Mouse (Mus musculus) lung, adult 2 months (tissue): ENCODE measurements around the gene 5730596B20Rik.

Source experiments
- CTCF ChIP-seq: fragments of 200-500 bp; IDR thresholded peaks from 2 replicates; pipeline ENCODE4 v1.5.1; 2011; ENCODE audit warnings: mild to moderate bottlenecking, low read length, control low read depth; ENCODE audit not compliant: insufficient read depth
- POLR2A ChIP-seq: fragments of 200-500 bp; IDR thresholded peaks from 2 replicates; pipeline ENCODE4 v1.6.1; 2011; ENCODE audit warnings: low read depth, mild to moderate bottlenecking, control low read depth, low read length, borderline replicate concordance; ENCODE audit errors: extremely low read depth

DNA sequence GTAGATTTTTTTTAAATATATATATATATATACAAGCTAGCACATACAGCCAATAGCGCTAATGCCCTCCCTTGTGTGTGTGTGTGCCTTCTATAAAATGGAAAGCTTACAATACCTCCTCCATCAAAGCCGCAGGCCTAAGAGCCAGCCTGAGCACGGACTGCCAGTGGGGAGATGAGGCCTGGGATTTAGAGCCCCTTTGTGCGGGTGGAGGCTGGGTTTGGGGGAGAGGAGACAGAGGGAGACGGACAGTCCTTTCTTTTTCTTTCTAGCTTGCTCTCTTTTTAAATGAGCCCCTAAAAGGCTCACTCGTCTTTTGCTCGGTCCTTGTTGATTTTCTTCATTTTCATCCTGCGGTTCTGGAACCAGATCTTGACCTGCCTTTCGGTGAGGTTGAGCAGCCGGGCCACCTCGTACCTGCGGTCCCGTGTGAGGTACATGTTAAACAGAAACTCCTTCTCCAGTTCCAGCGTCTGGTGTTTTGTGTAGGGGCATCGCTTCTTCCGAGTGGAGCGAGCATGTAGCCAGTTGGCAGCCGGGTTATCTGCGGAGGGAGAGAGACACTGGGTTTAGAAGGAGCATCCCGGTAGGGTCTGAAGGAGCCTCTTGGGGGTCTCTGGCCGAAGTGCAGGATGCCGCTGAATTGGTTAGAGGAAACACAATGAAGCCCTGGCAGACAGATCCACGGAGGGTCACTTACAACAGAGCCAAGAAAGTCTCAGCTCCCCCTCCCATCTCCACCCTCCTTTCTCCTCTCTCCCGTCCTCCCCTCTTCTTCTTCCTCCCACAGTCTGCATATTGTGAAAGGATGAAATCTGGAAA is 46.9 kb downstream of the 5730596B20Rik start:
- TF ChIP-seq CTCF (no peak), POLR2A (no peak)
